Mouse (Mus musculus) forebrain, embryonic 10.5 days (tissue): ENCODE measurements at regions not wholly inside any gene's neighbourhood (a gene's known extent, or its start where the extent isn't known, plus 50 kb on each side); places are given as distances from the start of the nearest gene placed in this dataset.

ENCODE experiments used
- DNase-seq: peaks from one replicate; pipeline ENCODE4 v3.0.0-alpha.2; 2017; ENCODE audit warnings: low spot score; ENCODE audit errors: extremely low spot score
- H3K27ac ChIP-seq: fragments of 300-500 bp; sonication (generic); 2 replicates; pipeline ENCODE4 v1.5.1; 2016; ENCODE audit warnings: mild to moderate bottlenecking
- H3K27me3 ChIP-seq: fragments of 300-500 bp; sonication (generic); 2 replicates; pipeline ENCODE4 v1.6.1; 2016; ENCODE audit warnings: mild to moderate bottlenecking; ENCODE audit not compliant: poor library complexity, severe bottlenecking
- H3K36me3 ChIP-seq: fragments of 300-500 bp; sonication (generic); replicated peaks from 2 replicates; pipeline ENCODE4 v1.6.1; 2016; ENCODE audit warnings: mild to moderate bottlenecking, moderate library complexity
- H3K4me1 ChIP-seq: fragments of 300-500 bp; sonication (generic); 2 replicates; pipeline ENCODE4 v1.6.1; 2016
- H3K4me3 ChIP-seq: fragments of 300-500 bp; sonication (generic); 2 replicates; pipeline ENCODE4 v1.5.1; 2016; ENCODE audit warnings: mild to moderate bottlenecking, moderate library complexity
- H3K9me3 ChIP-seq: fragments of 300-500 bp; sonication (generic); 2 replicates; pipeline ENCODE4 v1.6.1; 2016; ENCODE audit warnings: mild to moderate bottlenecking, moderate library complexity
- whole genome bisulfite sequencing: fragments of 180-500 bp; shearing (Covaris S2); methylation state at CpG from one replicate; pipeline ENCODE4 v1.1.7; 2016; 5-methylcytosine and 5-hydroxymethylcytosine counted together

- no peak for DNase-seq
- Histone ChIP-seq H3K36me3 (no peaks in the 10 kb centered on the region), H3K9me3 (no peaks in the 10 kb centered on the region), H3K27ac (no peak overlapping the region), H3K4me1 (no peaks in the 10 kb centered on the region), H3K27me3 (no peaks in the 10 kb centered on the region), H3K4me3 (no peak overlapping the region)
- WGBS: 92% methylated on average over 6 of the region's 6 CpGs
Observed at GRCm38 (mm10) chr4:39717477-39717876, 267.4 kb downstream of the 1700009N14Rik start.

DNA sequence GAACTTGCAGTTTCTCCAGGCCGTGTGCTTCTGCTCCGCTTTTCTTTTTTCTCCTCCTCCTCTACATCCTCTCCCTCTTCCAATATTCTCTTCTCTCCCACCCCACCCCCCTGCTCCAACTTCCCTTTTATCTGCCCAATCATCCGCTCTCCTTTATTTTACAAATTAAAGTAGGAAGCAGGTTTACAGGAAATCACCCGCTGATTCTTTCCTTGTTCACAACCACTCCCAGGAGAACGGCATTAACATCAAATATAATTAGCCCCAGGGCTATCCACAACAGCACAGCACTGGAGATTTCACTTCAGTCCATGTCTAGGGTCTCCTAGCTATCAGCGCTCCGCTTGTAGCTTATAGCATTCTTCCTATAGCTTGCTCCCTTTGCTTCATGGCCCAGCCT lies 268.6 kb downstream of the 1700009N14Rik start:
- H3K27ac ChIP-seq: no peak overlapping the region
- H3K9me3 ChIP-seq: no peaks in the 10 kb centered on the region
- no peaks in the 10 kb centered on the region for H3K4me1 ChIP-seq
- H3K36me3 ChIP-seq: no peaks in the 10 kb centered on the region
- no peak for DNase-seq
- no peaks in the 10 kb centered on the region for H3K27me3 ChIP-seq
- WGBS: 82% methylated on average over 7 of the region's 7 CpGs
- no peak overlapping the region for H3K4me3 ChIP-seq

- Histone ChIP-seq H3K4me1 (no peaks in the 10 kb centered on the region), H3K27ac (no peak overlapping the region), H3K36me3 (no peaks in the 10 kb centered on the region), H3K27me3 (no peaks in the 10 kb centered on the region), H3K4me3 (no peak overlapping the region), H3K9me3 (no peaks in the 10 kb centered on the region)
- WGBS: 86% methylated on average over 4 of the region's 4 CpGs
- no peak for DNase-seq
Observed at GRCm38 (mm10) chr4:39719951-39720350, 269.9 kb downstream of the 1700009N14Rik start.

DNA sequence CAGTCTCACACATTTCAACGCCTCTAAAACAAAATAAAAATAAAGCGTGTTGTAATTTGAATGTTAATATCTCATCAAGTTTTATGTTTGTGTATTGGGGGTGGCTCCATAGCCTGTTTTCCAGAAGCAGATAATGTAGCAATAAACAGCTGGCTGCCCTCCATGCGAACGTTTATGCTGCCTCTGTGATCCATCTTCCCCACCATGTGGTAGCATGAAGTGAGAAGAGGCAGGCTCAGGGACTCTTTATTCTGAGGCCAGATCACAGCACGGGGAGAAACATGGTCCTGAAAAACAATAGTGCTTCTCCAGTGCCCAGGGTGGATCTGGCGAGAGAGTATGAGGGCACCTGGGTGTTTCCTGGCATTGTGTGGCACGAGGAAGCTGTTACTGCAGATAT lies 271.4 kb downstream of the 1700009N14Rik start:
- Histone ChIP-seq H3K36me3 (no peaks in the 10 kb centered on the region), H3K27ac (no peak overlapping the region), H3K4me3 (no peak overlapping the region), H3K4me1 (no peaks in the 10 kb centered on the region), H3K9me3 (no peaks in the 10 kb centered on the region), H3K27me3 (no peaks in the 10 kb centered on the region)
- WGBS: 86% methylated on average over 7 of the region's 7 CpGs
- DNase-seq: no peak

DNA sequence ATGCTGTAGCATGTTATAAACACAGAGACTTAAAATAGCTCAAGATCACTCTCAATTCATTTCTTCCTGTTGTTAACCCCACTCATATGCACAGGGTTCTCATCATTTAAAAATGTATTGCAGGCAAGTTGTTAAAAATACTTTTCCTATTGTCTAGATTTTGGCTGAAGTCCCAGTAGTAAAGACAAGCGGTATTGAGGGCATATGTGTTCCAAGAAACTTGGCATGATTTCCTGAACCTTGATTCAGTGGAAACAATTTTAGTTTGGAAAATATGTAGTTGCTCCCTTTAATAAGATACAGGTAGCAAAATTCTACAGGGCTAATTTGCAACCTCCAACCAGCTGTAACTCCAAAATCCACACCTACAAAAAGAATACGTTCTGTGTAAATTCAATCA lies 315.5 kb downstream of the 1700009N14Rik start:
- no peak for DNase-seq
- no peak overlapping the region for H3K4me3 ChIP-seq
- H3K27ac ChIP-seq: no peak overlapping the region
- H3K4me1 ChIP-seq: no peaks in the 10 kb centered on the region
- no peaks in the 10 kb centered on the region for H3K36me3 ChIP-seq
- H3K9me3 ChIP-seq: no peaks in the 10 kb centered on the region; the same call in 1 of the 2 replicates
- H3K27me3 ChIP-seq: no peaks in the 10 kb centered on the region
- WGBS: 90% methylated on average over 2 of the region's 2 CpGs

GRCm38 (mm10) chr4:39791096-39791495 lies 341.0 kb downstream of the 1700009N14Rik start:
- Histone ChIP-seq H3K4me1 (no peaks in the 10 kb centered on the region), H3K4me3 (no peak overlapping the region), H3K27me3 (no peaks in the 10 kb centered on the region), H3K27ac (no peak overlapping the region), H3K9me3 (no peaks in the 10 kb centered on the region), H3K36me3 (no peaks in the 10 kb centered on the region)
- WGBS: 87% methylated on average over 5 of the region's 5 CpGs
- DNase-seq: no peak

DNA sequence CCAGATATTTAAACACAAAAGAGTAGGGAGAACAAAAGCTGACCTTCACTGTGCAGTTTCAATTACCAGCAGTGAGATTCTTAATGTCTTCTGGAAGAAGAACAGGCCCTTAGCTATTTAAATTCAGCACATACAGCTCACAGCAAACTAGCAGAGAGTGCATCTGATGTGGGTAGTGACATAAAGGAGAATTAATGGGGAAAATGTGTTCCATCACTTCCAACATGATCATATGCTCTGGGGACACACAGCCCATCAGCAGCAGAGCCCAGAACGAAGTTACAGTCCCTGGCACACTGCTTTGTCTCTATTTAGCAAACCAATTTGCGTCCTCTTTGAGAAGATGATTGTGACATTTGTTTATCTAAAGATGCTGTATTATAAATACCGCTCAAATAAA lies 332.9 kb upstream of the Aco1 start:
- no peaks in the 10 kb centered on the region for H3K27me3 ChIP-seq
- H3K4me3 ChIP-seq: no peak overlapping the region
- H3K4me1 ChIP-seq: no peaks in the 10 kb centered on the region
- WGBS: 82% methylated on average over 3 of the region's 3 CpGs
- no peak overlapping the region for H3K27ac ChIP-seq
- H3K36me3 ChIP-seq: no peaks in the 10 kb centered on the region
- H3K9me3 ChIP-seq: no peaks in the 10 kb centered on the region
- no peak for DNase-seq

DNA sequence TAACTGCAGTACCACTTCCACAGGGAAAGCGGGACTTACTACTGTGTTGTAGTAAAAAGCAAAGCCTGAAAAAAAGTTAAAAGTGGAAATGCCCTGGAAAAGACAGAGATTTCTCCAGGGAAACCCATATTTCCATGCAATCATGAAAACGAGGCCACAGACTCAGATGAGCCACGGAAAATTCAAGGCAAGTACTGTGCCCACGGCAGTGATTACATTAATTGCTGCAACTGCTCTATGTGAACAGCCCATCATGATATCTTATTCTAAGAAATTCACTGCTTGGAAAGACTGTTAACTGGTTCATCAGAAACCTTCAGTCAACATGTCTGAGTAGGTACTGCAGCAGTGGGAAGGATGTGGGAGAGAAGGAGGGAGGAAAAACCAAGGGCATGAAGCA lies 330.1 kb upstream of the Aco1 start:
- DNase-seq: no peak
- no peaks in the 10 kb centered on the region for H3K4me1 ChIP-seq
- H3K4me3 ChIP-seq: no peak overlapping the region
- H3K27me3 ChIP-seq: no peaks in the 10 kb centered on the region
- H3K36me3 ChIP-seq: no peaks in the 10 kb centered on the region
- H3K27ac ChIP-seq: no peak overlapping the region
- H3K9me3 ChIP-seq: no peaks in the 10 kb centered on the region
- WGBS: 84% methylated on average over 4 of the region's 4 CpGs

GRCm38 (mm10) chr4:39815620-39816019 lies 327.3 kb upstream of the Aco1 start:
- no peaks in the 10 kb centered on the region for H3K4me1 ChIP-seq
- no peak overlapping the region for H3K27ac ChIP-seq
- H3K4me3 ChIP-seq: no peak overlapping the region
- H3K27me3 ChIP-seq: no peaks in the 10 kb centered on the region
- no peaks in the 10 kb centered on the region for H3K36me3 ChIP-seq
- H3K9me3 ChIP-seq: no peaks in the 10 kb centered on the region
- DNase-seq: no peak

DNA sequence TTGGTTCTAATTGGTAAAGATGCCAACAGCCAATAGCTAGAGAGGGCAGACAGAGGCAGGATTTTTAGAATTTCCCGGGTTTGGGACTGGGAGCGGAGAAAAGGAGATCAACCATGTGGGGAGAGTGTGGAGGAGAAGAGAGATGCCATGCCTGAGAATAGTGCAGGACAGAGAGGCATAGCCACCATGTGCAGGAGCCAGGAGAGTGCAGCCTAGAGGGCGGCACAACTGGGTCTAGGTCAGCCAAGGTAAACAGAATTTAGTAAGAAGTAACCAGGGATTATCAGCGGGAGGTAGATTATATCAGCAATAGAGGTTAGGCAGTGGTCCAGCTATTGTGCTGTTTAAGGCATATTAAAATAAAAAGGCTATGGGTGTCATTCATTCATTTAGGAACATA lies 325.2 kb upstream of the Aco1 start:
- H3K36me3 ChIP-seq: no peaks in the 10 kb centered on the region
- no peaks in the 10 kb centered on the region for H3K4me1 ChIP-seq
- no peaks in the 10 kb centered on the region for H3K9me3 ChIP-seq
- H3K27me3 ChIP-seq: no peaks in the 10 kb centered on the region
- DNase-seq: no peak
- no peak overlapping the region for H3K27ac ChIP-seq
- 77% methylated on average over 4 of the region's 4 CpGs for WGBS
- no peak overlapping the region for H3K4me3 ChIP-seq

DNA sequence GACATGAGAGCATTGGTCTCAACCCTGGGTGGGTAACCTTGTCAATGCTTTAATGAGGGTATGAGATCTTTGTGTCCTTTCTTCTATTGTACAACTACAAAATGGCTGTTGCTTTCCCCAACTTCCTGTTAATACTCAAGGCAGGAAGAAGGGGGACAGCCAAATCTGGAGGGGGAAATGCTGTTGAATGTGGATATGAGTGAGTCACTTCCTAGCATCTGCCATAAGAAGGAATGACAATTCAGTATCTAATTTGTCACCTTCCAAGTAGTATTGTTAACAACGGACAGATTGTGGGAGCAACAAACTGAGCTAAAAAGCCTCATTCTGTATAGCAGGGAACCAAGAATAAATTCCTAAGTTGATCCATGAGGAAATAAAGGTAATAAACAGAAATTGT lies 309.2 kb upstream of the Aco1 start:
- WGBS: 87% methylated on average over 1 of the region's 1 CpGs
- no peak overlapping the region for H3K27ac ChIP-seq
- DNase-seq: no peak

More for the DNA sequence above, 309.2 kb upstream of the Aco1 start:
- Histone ChIP-seq H3K4me3 (no peak overlapping the region), H3K36me3 (no peaks in the 10 kb centered on the region), H3K9me3 (no peaks in the 10 kb centered on the region), H3K4me1 (no peaks in the 10 kb centered on the region), H3K27me3 (no peaks in the 10 kb centered on the region)
